Mouse (Mus musculus) spleen, postnatal 14 days (tissue): ENCODE measurements around the gene Gm3752.
"Not testable (repeated sequence)": the region's sequence is repeated elsewhere in the genome, so short reads cannot be mapped to it uniquely, and the experiment has no call there.

Experiments used
- DNase-seq, 2 experiments: peaks; one replicate each; pipeline ENCODE4 v3.0.0; 2021 to 2022; ENCODE audit warnings: low spot score in 2 of 2

Gm3752 gene

DNA sequence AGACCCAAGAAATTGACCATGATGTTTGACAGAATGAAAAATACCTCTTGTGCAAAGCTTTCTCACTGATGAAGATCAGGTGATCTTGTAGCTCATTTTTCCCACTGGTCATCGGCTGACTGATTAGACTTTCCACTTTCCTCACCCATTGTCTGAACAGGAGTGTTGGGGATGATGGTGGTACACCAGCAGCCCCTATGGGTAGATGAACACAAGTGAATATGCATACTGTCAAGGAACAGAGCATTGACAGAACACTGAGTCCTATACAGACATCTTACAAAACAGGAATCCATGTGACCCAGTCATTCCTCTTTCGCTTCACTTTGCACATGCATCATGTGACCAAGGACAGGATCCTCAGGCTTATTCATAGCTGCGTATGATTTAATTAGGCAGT, at the start of gene Gm3752:
Gene Gm3752 (minus strand): TSS at position 101 of the 400 bp plus-strand sequence.
- not testable (repeated sequence) for DNase-seq

DNA sequence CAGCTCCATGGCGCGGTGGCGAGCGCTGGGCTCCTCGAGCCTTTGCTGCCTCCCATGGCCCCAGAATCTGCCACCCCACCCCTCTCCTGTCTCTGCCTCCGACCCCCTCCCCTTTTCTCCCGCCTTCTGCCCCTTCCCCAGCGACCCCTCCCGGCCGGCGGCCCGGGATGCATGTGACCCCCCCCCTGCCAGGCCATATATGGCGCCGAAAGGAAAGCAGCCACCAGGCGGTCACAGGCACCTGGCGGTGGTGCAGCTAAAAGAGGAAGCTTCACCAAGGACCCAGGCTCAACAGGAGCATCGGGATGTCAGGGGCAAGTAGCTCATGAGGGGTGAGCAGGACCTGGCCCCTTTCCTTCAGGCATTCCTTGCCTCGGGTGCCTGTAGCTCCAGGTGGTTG, 5.2 kb upstream of the Gm3752 start:
- not testable (repeated sequence) for DNase-seq

- not testable (repeated sequence) for DNase-seq
These were observed 32.7 kb downstream of the Gm3752 start, which contains the start of gene Gm3755 for GRCm38 (mm10) chr14:7450817-7451216. TSS of gene Gm3755 (minus strand) at chr14:7450917.

- DNase-seq: not testable (repeated sequence)
These were observed 61.1 kb downstream of the Gm3752 start for GRCm38 (mm10) chr14:7422496-7422895.
